Mouse (Mus musculus) thymus, postnatal 10 days (tissue): Measurements from ENCODE around the gene Adgrg6.
A peak's percentile ranks its signal among the peaks of the same experiment; 100 is the strongest.

Experiments used
- DNase-seq, 2 experiments: peaks; one replicate each; pipeline ENCODE4 v3.0.0; 2021; ENCODE audit warnings: low spot score in 2 of 2

The Adgrg6 gene

GRCm38 (mm10) chr10:14491838-14492237 lies 53.6 kb downstream of the Adgrg6 start:
- no peak for DNase-seq

DNA sequence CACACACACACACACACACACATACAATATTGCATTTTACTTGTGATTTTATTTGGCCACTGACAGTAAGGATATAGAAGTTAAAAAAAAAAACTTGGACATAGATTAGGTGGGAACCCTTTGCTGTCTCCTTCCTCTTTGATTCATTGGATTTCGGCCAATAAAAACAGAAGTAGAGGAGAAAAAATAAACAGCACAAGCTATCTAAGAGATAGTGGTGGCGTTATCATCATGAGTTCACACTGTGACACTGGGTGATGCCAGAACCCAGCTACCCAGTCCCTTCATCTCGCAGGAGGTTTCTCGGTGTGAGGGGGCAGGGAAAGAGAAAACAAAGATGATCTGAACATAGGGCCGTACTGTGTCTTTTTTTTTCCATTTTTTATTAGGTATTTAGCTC lies 62.2 kb downstream of the Adgrg6 start:
- no peak for DNase-seq

DNA sequence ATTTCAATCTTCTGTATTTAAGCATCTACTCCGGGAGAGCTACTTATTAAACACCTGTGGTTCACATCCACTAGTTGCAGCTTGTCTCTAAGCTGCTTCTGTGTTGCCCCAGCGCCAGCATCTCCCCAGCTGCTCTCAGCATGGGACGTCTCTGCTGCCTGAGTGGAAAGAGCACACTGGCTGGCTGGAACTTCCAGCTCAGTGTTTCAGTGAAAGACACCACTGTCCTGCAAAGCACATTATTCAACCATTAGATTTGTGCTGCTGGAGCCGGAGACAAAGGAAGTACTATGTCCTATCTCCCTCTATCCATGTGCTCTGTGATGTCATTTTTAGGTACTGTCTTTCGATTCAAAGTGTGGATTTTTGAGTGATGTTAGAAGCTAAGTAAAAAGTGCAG lies 63.0 kb downstream of the Adgrg6 start:
- no peak for DNase-seq

DNA sequence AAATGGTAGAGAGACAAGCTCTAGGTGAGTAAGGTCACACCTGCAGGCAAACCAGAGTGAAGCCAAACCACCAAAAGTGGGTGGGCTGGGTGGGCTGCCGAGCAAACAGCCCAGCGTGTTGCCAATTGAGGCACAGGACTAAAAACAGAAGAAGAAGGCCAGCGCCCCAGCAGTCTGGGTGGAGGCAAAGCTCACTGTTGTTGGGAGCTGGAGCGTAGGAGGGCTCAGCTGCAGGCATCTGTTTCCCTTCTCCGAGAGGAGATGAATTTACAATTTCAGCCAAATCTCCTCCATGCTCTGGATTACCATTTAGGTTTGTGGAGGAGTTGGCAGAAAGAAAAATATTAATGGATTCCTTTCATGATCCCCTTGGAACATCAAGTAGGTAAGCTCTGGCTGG lies 64.5 kb downstream of the Adgrg6 start:
- DNase-seq = no peak

- DNase-seq = no peak
Measured at GRCm38 (mm10) chr10:14476393-14476792, 69.1 kb downstream of the Adgrg6 start.

GRCm38 (mm10) chr10:14475641-14476040 lies 69.8 kb downstream of the Adgrg6 start:
- DNase-seq = no peak

DNA sequence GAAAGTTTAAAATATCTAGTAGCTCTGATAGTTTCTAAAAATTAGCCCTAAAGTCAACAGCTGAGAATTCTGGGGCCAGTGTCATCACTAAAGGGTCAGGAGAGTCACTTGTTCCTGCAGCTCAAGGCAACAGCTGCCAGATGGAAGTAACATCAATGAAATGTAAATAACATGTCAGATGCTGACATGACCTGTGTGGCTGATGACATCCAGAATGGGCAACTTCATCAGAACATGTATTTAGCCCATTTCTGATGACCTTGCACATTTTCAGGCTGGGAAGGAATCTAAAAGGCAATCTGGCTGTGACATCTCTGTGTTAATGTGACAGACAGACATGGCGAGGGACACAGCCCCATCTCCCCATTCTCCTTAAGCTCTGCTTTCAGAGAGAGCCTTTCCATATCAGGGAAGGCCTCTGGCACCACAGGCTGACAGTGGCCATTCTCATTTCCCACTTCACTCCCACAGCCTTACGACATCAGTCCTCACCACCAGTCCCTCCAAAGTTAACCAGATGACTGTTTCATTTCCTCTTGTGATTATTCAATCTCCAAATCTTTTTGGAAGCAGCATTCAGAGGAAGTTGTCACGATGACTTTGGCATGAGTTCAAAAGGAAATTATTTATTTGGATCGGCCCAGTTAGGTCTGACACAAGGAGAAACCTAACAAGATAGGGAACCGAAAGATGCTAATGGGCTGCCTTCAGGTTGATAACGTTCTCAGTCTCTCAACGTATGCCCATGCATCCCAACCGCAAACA lies 70.7 kb downstream of the Adgrg6 start:
- no peak for DNase-seq

DNA sequence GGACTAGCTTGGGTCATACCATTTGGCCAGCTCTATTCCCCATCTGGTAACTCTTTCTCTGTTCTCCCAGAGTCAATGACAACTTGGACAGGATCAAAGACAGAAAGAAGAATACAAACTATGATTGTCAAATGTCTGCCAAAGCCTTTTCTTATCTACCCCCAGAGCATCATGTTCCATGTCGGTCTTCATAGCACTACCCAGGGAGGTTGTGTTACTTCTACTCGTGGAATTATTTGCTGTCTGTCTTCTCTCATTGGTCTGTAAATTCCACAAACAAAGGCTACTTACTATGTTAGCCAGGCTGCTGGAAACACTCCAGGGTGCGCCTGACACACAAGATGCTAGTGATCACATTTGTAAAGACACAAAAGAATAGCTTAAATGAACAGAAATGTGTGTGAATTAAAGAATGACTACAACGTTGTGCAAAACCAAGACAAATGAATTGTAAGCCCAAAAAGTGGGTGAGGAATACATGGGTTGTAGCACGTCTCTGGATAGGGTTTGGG lies 74.4 kb downstream of the Adgrg6 start:
- DNase-seq = no peak

- DNase-seq = no peak
Measured at GRCm38 (mm10) chr10:14468623-14469022, 76.8 kb downstream of the Adgrg6 start.

DNA sequence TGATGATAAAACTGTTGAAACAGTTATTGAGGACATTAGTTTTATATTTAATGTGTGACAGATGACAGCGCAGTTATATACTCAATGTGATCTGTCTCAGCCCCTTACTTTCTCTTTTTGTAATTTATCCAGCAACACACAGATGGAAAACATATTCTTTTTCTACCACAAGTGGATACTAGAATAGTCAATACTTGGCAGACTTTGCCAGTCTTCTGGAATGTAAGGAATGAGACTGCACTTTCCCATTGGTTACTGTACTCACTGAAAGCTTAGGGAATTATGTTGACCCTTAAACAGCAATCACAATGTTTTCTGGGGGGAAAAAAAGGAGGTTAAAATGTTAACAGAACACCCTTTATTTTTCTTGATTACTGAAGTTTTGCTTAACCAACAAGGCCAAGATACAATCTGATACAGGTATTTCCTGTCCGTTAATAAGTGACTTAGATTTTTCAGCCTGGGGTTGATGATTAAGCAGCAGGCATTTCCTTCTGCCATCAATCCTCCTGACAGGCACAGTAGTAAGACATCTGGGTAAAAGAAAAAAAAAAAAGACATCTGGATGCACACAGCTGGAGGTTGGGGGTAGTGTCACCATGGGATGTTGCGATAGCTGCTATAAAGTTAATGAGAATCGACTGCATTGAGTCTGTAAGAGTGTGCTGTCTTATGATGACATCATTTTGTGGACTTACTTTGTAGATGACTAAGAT lies 81.5 kb downstream of the Adgrg6 start:
- DNase-seq = no peak

DNA sequence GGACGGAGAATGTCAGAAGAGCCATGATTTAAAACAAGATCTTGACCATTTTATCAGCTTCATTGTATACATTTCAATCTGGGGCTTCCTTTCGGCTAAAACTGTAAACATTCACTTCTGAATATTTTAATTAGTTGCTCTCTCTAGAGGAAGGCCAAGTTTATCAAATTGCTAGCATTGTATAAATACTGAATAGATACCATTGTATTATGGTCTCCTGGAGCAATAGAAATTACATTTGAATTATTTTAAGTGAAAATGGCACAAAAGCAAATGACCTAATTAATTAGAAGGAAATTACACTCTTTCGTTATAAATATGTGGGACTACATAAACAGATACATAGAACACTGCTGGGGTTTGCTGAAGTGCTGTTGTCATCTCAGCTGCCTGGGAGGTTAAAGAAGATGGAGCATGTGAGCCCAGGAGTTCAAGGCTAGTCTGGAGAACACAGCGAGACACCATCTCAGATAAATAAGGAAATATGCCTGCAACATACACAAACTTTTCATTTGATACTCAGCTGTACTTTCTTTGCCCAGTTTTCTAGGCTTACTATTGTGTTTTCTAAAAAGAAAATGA lies 84.4 kb downstream of the Adgrg6 start:
- DNase-seq = no peak

GRCm38 (mm10) chr10:14460252-14460932 lies 85.1 kb downstream of the Adgrg6 start:
- no peak for DNase-seq

DNA sequence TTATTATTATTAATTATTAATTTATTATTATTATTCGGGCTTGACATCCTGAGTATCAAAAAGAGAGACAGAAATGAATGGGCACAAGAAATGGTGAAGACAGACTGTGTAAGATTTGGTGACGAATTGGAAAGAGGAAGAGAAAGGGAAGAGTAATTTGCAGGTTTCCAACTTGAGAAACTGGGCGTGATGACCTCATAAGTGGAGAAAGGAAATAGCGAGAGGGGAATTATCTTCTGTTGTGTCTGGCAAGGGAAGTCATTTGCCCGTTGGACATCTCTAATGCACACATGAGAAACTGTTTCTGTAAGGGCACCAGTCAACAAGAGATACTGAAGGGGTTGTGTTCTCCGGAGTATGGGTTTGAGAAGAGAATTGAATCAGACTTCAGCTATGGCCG lies 85.6 kb downstream of the Adgrg6 start:
- no peak for DNase-seq

DNA sequence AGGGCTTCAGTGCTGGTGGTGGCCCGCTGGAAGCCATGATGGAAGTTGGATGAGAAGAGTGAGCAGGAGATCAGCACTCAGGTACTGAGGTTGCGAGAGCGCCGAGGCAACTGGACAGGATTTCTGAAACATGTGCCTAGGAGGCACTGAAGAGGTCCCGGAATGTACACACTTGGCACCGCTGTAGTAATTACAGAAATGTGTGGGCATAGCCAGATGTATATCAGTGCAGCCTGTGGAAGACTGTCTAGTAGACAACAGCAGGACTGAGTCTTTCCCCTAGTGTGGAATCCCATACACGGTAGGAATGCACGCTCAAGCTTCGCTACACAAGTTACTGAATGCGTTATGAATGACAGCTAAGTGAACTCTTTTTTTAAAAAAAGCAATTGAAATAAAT lies 86.1 kb downstream of the Adgrg6 start:
- DNase-seq = no peak

DNA sequence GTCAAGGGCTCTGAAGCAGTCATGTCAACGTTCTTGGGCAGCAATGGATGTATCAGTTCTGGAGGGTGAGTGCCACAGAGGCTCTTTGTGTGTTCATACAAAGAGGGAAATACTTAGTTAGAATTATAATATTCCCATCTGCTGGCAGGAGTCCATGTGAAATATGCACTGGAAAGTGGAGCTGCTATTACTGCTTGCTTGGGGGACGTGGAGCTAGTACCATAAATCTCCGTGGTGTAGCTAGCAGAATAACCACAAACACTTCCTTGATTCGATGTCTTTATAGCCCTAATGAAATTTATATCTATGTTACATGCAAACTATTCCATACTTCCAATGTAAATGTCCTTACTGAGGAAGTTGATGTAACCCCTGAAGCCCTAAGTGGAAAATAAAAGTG lies 91.0 kb downstream of the Adgrg6 start:
- DNase-seq = no peak

DNA sequence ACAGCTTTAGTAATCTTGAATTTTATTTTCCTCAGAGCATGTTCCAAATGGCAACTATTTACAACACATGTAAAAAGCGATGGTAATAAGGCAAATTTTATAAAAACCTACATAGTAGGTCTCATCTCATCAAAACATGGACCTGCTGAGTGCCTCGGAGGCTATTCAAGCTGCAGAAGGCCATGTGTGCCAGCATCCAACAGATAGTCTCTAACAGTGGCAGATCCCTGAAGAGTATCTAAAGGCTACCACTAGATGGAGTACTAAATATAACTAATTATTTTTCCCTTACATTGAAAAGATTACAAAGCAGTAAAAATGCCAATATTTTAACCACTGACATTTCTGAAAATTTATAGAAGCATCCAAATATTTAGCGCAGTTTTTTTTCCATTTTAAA lies 93.6 kb downstream of the Adgrg6 start:
- DNase-seq = no peak

DNA sequence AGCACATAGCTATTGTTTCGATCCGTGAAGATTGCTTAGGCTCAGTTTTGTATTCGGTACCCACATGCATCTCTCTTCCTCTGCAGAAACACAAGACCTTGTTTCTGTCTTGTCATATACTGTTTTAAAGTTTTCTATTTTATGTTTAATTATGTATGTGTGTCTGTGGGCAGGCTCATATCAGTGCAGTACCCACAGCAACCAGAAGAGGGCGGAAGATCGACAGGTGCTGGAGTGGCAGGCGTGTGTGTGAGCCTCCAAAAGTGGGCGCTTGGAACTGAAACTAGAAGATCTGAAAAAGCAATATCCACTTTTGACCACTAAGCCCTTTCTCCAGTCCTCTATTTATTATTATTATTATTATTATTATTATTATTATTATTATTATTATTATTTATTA lies 95.4 kb downstream of the Adgrg6 start:
- peak in 1 of 2 experiments; percentile 39 for DNase-seq

GRCm38 (mm10) chr10:14445590-14446291 lies 99.7 kb downstream of the Adgrg6 start:
- no peak for DNase-seq

DNA sequence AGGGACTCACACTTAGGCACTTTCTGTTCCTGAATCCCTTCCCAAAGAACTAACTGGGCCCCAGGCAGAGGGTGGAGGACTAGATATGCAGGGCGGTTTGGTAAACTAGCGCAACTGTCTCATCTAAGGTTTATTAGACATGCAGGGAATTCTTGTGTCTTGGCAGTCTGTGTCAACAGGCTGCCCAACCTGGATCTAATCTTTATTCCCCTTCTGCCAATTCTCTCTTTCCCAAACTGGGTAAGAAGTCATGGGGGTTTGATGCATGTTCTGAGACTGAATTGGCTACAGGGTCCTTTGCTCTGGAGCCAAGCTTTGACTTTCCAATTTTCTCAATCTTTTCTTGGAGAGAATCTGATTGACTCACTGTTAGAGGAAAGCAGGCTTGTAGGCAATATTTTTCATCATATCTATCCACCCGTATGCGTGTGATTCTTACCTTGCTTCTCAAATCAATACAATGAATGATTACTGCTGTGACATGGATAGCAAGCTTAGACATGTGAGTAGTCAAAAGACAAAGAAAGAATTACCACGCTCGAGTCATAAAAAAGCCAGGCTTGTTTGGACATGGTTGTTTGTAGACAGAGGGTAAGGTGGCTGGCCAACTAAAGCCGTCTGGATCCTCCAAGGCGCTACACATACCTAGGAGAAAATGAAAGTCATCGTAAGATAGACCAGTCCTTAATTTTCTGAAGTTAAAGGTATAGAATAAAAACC lies 104.4 kb downstream of the Adgrg6 start:
- DNase-seq = no peak

DNA sequence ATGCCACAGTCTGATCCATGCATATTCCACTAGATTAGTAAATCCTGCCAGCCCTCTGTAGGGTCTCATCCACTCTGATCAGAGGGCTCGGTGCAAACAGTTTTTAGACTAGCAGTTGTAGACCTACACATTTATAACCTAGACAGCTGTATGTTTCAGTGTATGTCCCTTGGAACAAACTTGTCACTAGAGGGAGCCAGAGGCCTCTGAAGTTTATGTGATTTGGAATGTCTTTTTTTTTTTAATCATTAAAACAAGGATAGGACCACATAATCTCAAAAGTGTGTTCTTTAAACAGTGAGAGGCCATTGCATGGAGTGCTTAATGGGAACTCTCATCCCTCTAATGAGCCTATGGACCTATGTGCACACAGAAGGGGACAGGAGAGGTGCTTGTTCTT lies 141.4 kb downstream of the Adgrg6 start:
- DNase-seq = peak in 1 of 2 experiments; percentile 29

DNA sequence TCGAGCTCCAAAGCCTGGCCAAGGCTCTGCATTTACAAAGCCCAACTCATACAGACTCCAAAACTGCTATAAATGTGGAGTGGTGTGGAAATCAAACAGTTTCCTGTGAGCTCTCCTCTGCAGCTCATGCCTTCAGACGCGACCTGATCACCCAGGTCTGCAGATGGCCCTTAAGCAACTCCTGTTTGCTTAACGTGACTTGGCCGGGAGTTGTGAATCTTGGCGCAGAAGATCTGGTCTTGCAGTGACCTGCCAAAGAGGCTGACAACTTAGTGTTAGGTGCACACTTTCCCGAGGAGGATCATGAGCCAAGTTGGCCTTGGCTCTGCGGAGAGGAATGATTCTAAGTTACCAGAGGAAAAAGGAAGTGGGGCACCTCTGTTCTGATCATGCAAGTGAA lies 143.7 kb downstream of the Adgrg6 start:
- DNase-seq = no peak
